Mouse (Mus musculus): ENCODE measurements around the gene Ern1.

The Ern1 gene

GRCm38 (mm10) chr11:106440318-106440717, 47.3 kb downstream of the Ern1 start:
- intact Hi-C loops (cut with DNase I), result no loop called here

- intact Hi-C loops (cut with DNase I), result loop anchor here (5.0 kb wide), 1 partner anchor 48 kb away; the partner anchor contains the start of gene Ern1
Observed at GRCm38 (mm10) chr11:106439355-106439754, 48.3 kb downstream of the Ern1 start.

- intact Hi-C loops (cut with DNase I), result loop anchor here (5.0 kb wide), 1 partner anchor 49 kb away; the partner anchor contains the start of gene Ern1
Observed at GRCm38 (mm10) chr11:106438524-106439177, 49.0 kb downstream of the Ern1 start.

GRCm38 (mm10) chr11:106437543-106437942, 50.1 kb downstream of the Ern1 start:
- intact Hi-C loops (cut with DNase I), result loop anchor here (5.0 kb wide), 1 partner anchor 50 kb away; the partner anchor contains the start of gene Ern1

- intact Hi-C loops (cut with DNase I), result loop anchor here (5.0 kb wide), 1 partner anchor 50 kb away; the partner anchor contains the start of gene Ern1
Observed at GRCm38 (mm10) chr11:106437039-106437438, 50.6 kb downstream of the Ern1 start.

GRCm38 (mm10) chr11:106430392-106430791, 57.3 kb downstream of the Ern1 start:
- intact Hi-C loops (cut with DNase I), result no loop called here

- intact Hi-C loops (cut with DNase I), result no loop called here
Observed at GRCm38 (mm10) chr11:106429689-106430088, 58.0 kb downstream of the Ern1 start.

- intact Hi-C loops (cut with DNase I), result no loop called here
Observed at GRCm38 (mm10) chr11:106428556-106428955, 59.1 kb downstream of the Ern1 start.

GRCm38 (mm10) chr11:106428106-106428505, 59.5 kb downstream of the Ern1 start:
- intact Hi-C loops (cut with DNase I), result no loop called here

- intact Hi-C loops (cut with DNase I), result no loop called here
Observed at GRCm38 (mm10) chr11:106426447-106426846, 61.2 kb downstream of the Ern1 start.

- intact Hi-C loops (cut with DNase I), result no loop called here
Observed at GRCm38 (mm10) chr11:106425201-106425600, 62.5 kb downstream of the Ern1 start.

- intact Hi-C loops (cut with DNase I), result loop anchor here (5.0 kb wide), 1 partner anchor 208 kb away; no protein-coding TSS in a partner anchor
Observed at GRCm38 (mm10) chr11:106419262-106420102, 68.2 kb downstream of the Ern1 start.

- intact Hi-C loops (cut with DNase I), result loop anchor here (1.0 to 5.0 kb wide), 2 partner anchors 73 to 209 kb away; no protein-coding TSS in a partner anchor
Observed at GRCm38 (mm10) chr11:106418622-106419196, 68.9 kb downstream of the Ern1 start.

GRCm38 (mm10) chr11:106417860-106418259, 69.8 kb downstream of the Ern1 start:
- intact Hi-C loops (cut with DNase I), result loop anchor here (1.0 to 5.0 kb wide), 2 partner anchors 73 to 209 kb away; no protein-coding TSS in a partner anchor

GRCm38 (mm10) chr11:106416331-106416730, 71.3 kb downstream of the Ern1 start:
- intact Hi-C loops (cut with DNase I), result loop anchor here (5.0 kb wide), 1 partner anchor 211 kb away; no protein-coding TSS in a partner anchor

GRCm38 (mm10) chr11:106412641-106413360, 74.9 kb downstream of the Ern1 start:
- intact Hi-C loops (cut with DNase I), result no loop called here

- intact Hi-C loops (cut with DNase I), result no loop called here
Observed at GRCm38 (mm10) chr11:106411157-106411556, 76.5 kb downstream of the Ern1 start.

- intact Hi-C loops (cut with DNase I), result no loop called here
Observed at GRCm38 (mm10) chr11:106410507-106410906, 77.1 kb downstream of the Ern1 start.

- intact Hi-C loops (cut with DNase I), result no loop called here
Observed at GRCm38 (mm10) chr11:106410011-106410410, 77.6 kb downstream of the Ern1 start.

GRCm38 (mm10) chr11:106398481-106398880, 89.2 kb downstream of the Ern1 start:
- intact Hi-C loops (cut with DNase I), result no loop called here

- intact Hi-C loops (cut with DNase I), result no loop called here
Observed at GRCm38 (mm10) chr11:106397656-106398055, 90.0 kb downstream of the Ern1 start.

Data from adrenal gland (tissue).